Mouse (Mus musculus): ENCODE measurements at regions not wholly inside any gene's neighbourhood (a gene's known extent, or its start where the extent isn't known, plus 50 kb on each side); places are given as distances from the start of the nearest gene placed in this dataset.

DNA sequence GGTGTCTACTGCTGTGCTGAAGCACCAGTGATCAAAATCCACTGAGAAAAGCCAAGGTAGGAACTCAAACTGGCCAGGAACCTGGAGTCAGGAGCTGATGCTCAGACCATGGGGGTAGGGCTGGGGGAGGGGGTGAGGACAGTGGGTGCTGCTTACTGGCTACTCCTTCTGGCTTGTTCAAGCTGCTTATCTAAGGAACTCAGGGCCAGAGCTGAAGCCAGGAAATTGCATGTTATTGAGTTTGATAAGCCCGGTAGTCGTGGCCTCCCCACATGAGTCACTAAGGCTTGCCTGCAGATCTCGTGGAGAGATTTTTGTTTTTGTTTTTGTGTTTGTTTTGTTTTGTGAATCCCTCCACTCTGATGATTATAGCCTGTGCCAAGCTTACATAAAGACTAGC, 65.9 kb downstream of the Tmem215 start:
- peak; percentile 21 for DNase-seq

DNA sequence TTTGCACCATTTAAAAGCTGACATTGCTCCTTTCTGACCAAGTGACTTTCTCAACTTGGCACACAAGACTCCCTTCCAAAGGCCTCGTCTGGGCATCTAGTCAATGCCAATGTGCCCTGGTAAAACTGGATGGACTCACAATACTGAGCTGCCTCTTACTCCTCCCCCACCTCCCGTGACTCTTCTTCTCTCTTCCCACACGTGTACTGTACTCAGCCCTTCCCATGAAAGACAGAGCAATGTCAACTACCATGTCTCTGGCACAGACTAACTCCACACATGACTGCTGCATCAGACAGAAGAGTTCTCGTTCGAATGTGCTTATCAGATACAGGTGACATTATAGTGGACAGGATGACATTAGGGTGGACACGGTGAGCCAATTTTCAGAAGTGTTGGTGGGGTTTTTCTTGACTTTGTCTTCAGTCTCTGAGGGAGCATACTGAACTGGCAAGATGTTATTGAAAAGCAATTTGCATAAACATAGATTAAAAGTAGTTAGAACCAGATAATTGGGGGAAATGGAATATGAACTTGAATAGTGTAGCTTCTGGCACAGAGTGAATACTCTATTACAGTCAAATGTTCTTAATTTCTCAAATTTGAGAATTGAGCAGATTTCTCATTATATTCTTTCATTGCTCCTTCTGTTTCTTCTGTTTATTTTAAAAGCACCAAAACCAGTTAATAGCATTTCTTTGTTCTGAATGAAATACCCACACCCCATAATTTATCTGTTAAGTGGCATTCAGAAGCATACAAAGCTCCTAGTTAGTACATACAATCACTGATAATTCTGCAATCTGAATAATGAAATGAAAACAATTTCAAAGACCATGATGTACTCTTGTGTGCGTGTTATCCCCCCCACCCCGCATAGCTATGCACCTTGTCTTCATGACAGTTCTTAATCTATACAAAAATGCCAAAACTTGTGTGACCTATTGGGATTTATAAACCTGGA, 71.4 kb downstream of the Tmem215 start:
- no peak for DNase-seq

GRCm38 (mm10) chr4:40544056-40544455, 72.1 kb downstream of the Tmem215 start:
- no peak for DNase-seq

DNA sequence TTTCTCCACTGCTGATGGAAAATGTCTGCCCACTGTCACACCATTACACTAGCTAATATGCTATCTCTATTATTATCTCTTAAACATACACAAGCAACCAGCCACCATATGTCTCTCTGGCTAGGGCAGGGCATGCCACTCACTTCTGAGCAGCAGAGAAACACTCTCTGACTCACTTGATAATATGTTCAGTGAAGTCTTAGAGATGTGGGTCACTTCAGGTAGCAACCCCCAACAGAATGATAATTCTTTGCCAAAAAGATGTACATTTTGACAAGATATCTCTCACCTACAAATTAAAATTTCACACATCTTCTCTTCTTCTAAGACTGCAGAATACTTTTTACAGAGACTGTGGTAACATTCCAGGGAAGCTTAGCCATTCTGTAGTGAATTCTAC, 72.8 kb downstream of the Tmem215 start:
- DNase-seq = no peak

GRCm38 (mm10) chr4:40545700-40546099, 73.7 kb downstream of the Tmem215 start:
- no peak for DNase-seq

GRCm38 (mm10) chr4:40559824-40560223, 87.8 kb downstream of the Tmem215 start:
- no peak for DNase-seq

DNA sequence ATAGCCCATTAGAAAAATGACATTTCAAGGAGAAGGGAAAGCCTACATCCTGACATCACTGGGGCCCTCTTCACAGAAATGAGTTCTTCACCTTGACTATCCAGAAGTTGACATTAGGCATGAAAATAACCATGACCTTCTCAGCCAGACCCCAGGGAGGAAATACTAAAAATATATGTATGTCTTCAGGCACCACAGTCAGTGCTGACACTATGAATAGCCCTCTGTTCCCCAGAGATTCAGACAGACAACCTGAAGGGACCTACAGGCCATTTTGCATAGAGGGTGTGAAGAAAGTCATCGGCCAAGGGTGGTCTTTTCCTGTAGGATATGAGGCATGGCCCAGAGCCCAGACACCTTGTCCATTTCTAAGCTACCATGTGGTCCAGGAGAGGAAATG, 101.3 kb downstream of the Tmem215 start:
- no peak for DNase-seq

DNA sequence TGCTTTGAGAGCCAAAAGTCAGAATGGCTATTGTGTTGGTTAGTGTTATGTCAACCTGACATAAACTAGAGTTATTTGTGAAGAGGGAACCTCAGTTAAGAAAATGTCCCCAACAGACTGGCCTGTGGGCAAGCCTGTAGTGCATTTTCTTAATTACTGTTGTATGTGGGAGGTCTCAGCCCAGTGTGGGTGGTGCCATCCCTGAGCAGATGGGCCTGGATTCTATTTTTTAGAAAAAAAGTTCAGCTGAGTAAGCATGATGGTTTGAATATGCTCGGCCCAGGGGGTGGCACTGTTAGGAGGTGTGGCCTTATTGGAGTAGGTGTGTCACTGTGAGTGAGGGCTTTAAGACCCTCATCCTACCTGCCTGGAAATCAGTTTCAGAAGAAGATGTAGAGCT, 104.0 kb downstream of the Tmem215 start:
- DNase-seq = no peak

- no peak for DNase-seq
Observed at GRCm38 (mm10) chr4:40584436-40584835, 112.5 kb downstream of the Tmem215 start.

GRCm38 (mm10) chr4:40584940-40585571, 113.1 kb downstream of the Tmem215 start:
- DNase-seq = peak; percentile 3

- no peak for DNase-seq
Observed at GRCm38 (mm10) chr4:40586045-40586444, 114.1 kb downstream of the Tmem215 start.

DNA sequence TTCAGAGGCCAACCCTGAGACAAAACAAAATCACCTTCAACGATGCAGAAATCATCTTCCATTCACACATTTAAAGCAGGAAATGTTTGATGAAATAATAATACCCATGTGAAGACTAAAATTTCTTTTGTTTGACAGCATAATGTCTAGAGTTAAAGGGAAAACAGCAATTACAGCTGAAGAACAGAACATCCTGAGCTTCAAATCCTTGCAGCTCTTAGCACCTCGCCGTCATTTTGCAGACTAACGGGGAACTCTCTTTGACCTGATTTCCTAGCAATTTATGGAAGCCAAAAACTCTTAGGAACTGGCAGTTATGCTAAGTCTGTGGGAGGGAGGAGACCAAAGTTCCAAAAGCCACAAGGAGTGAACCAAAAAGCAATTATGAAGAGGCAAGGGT, 115.3 kb downstream of the Tmem215 start:
- DNase-seq = no peak

DNA sequence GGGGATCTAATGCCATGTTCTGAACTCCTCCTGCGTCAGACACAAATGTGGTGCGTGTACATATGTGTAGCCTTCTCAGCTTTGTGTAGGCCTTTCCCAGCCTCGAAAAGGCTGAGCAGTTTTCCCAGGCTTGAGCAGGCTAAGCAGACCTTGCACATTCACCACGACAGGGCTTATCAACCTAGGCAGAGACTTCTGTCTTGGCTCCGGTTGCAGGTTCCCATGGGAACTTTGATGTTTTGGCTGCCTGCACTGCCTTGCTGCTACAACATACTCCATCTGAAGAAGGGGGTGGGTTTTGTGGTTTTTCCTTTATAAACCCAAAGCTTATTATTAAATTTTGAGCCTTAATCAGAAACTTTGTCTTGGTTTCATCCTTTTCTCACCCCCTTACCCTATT, 109.2 kb downstream of the Aptx start:
- no peak for DNase-seq

- DNase-seq = no peak
Observed at GRCm38 (mm10) chr4:40625024-40625423, 78.0 kb downstream of the Aptx start.

DNA sequence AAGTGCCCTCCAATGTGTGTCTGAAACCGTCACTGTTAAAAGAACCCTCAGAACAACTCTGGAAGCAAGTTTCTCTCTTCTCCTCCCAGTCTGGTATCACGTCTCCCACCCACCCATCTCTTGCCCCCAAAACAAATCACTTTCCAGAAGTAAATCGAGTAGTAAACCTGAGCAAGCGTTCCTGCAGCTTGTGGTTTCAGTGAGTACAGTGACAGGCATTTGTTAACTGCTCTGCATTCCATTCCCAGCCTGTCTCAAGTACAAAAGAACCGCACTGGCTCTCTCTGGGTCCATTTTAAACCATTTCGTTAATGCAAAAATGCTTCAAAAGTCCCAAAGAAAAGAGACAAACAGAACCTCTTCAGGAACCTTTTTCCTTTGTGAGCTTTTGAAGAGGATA, 77.1 kb downstream of the Aptx start:
- DNase-seq = no peak
